Mouse (Mus musculus): ENCODE measurements around the gene Sfxn4.

DNA sequence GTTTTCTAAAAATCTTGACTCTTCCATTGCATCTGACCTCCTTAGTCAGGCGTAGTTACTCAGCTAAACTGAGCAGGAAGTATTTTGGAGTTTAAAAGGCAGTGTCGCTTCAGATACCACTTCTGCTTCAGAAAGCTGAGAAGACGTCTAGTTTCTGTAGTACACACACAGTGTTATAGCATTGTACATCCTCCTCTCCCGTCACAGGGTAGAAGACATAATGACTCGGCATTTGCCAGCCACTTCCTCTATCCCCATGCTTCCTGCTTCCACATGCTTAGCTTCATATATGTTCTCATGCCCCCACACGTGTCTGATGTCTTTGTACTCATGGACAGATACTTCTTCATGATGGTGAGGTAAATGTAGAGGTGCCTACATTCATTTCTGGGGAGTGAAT is 42.6 kb downstream of the Sfxn4 start:
- no peak for TF ChIP-seq POLR2A (IDR thresholded peaks at IDR 0.05; ENCODE audit: extremely low read depth, insufficient read depth, low read length)
- TF ChIP-seq CTCF (IDR thresholded peaks at IDR 0.05; ENCODE audit: extremely low read depth, insufficient read depth, low read length): no peak

Data from cortical plate, adult 2 months (tissue).